Mouse (Mus musculus) megakaryocyte progenitor cell, adult 5-6 weeks (primary cell): ENCODE measurements around the gene Zfp111. TPM values are rescaled to one million over a fixed set of nuclear protein-coding genes. Genes with fewer than 3 reads are reported as not detected.

Source experiments
- ATAC-seq: replicated peaks from 2 replicates; pipeline ENCODE4 v1.8.0; 2016; ENCODE audit warnings: mild to moderate bottlenecking, moderate TSS enrichment, inconsistent platforms; ENCODE audit not compliant: poor library complexity
- total RNA-seq, 2 experiments: library from RNA; stranded (forward) in 1 of 2; stranded (reverse) in 1 of 2; fragments of 157-497, 149-512 nt in 1 of 2; fragments of 200-1000 nt in 1 of 2; gene quantifications; 2 replicates each; pipeline versions ENCODE4 v1.2.3 to v1.2.4; 2015 to 2017

The Zfp111 gene
- total RNA-seq, 2 experiments from 2014 or later: 14.3 to 19.7 TPM

- peak; percentile 90 for ATAC-seq
Measured at GRCm38 (mm10) chr7:24153272-24153671, 58.0 kb downstream of the Zfp111 start.

Other genes starting within 250 kb of the Zfp111 start
- gene Vmn1r181, start 236.8 kb downstream of the Zfp111 start, total RNA-seq (2015): not detected in 2 replicates
- not detected in 2 replicates for gene Vmn1r181, start 236.8 kb downstream of the Zfp111 start, total RNA-seq (2017)
- not detected in 2 replicates for gene V1rd19, start 209.8 kb downstream of the Zfp111 start, total RNA-seq (2015)
- gene V1rd19, start 209.8 kb downstream of the Zfp111 start, total RNA-seq (2017): not detected in 2 replicates
- gene Vmn1r183, start 158.2 kb downstream of the Zfp111 start, total RNA-seq (2015): not detected in 2 replicates
- gene Vmn1r183, start 158.2 kb downstream of the Zfp111 start, total RNA-seq (2017): not detected in 2 replicates
- 14.2 and 16.3 TPM in 2 replicates for gene Zfp180, start 129.5 kb downstream of the Zfp111 start, total RNA-seq (2015)
- 14.1 and 16.7 TPM in 2 replicates for gene Zfp180, start 129.5 kb downstream of the Zfp111 start, total RNA-seq (2017)
- gene Zfp112, start 99.1 kb downstream of the Zfp111 start, total RNA-seq (2015): 0.94 and 1.1 TPM in 2 replicates
- gene Zfp112, start 99.1 kb downstream of the Zfp111 start, total RNA-seq (2017): 0.21 and 0.71 TPM in 2 replicates
- 9.1 and 10.3 TPM in 2 replicates for gene Zfp235, start 77.3 kb downstream of the Zfp111 start, total RNA-seq (2015)
- 6.4 and 7.9 TPM in 2 replicates for gene Zfp235, start 77.3 kb downstream of the Zfp111 start, total RNA-seq (2017)
- 1.9 and 2.2 TPM in 2 replicates for gene Zfp114, start 36.4 kb downstream of the Zfp111 start, total RNA-seq (2015)
- gene Zfp114, start 36.4 kb downstream of the Zfp111 start, total RNA-seq (2017): 2.5 and 3.5 TPM in 2 replicates
- 4.7 and 6.0 TPM in 2 replicates for gene Zfp109, start 26.1 kb upstream of the Zfp111 start, total RNA-seq (2015)
- 10.3 and 11.0 TPM in 2 replicates for gene Zfp109, start 26.1 kb upstream of the Zfp111 start, total RNA-seq (2017)
- gene Zfp108, start 43.4 kb upstream of the Zfp111 start, total RNA-seq (2015): 1.2 and 2.1 TPM in 2 replicates
- gene Zfp108, start 43.4 kb upstream of the Zfp111 start, total RNA-seq (2017): 1.5 and 2.3 TPM in 2 replicates
- 0.39 and 1.1 TPM in 2 replicates for gene Zfp93, start 59.0 kb upstream of the Zfp111 start, total RNA-seq (2015)
- 1.5 and 2.4 TPM in 2 replicates for gene Zfp93, start 59.0 kb upstream of the Zfp111 start, total RNA-seq (2017)
- gene Zfp61, start 89.8 kb upstream of the Zfp111 start, total RNA-seq (2015): 6.6 and 10.5 TPM in 2 replicates
- 22.7 and 29.0 TPM in 2 replicates for gene Zfp61, start 89.8 kb upstream of the Zfp111 start, total RNA-seq (2017)
- 2.5 and 3.6 TPM in 2 replicates for gene Zfp94, start 105.2 kb upstream of the Zfp111 start, total RNA-seq (2015)
- gene Zfp94, start 105.2 kb upstream of the Zfp111 start, total RNA-seq (2017): 2.7 and 5.0 TPM in 2 replicates
- not detected in 2 replicates for gene Tescl, start 122.5 kb upstream of the Zfp111 start, total RNA-seq (2015)
- not detected in 2 replicates for gene Tescl, start 122.5 kb upstream of the Zfp111 start, total RNA-seq (2017)
- gene Lypd5, start 137.8 kb upstream of the Zfp111 start, total RNA-seq (2015): not detected in 2 replicates
- not detected in 2 replicates for gene Lypd5, start 137.8 kb upstream of the Zfp111 start, total RNA-seq (2017)
- gene Kcnn4, start 158.8 kb upstream of the Zfp111 start, total RNA-seq (2015): 20.5 and 28.0 TPM in 2 replicates
- gene Kcnn4, start 158.8 kb upstream of the Zfp111 start, total RNA-seq (2017): 48.6 and 57.7 TPM in 2 replicates
- 10.8 and 18.1 TPM in 2 replicates for gene Smg9, start 188.2 kb upstream of the Zfp111 start, total RNA-seq (2015)
- gene Smg9, start 188.2 kb upstream of the Zfp111 start, total RNA-seq (2017): 16.0 and 20.8 TPM in 2 replicates
- 0.07 TPM in 1 of 2 replicates, not detected in the other for gene Irgc1, start 240.9 kb upstream of the Zfp111 start, total RNA-seq (2015)
- not detected in 2 replicates for gene Irgc1, start 240.9 kb upstream of the Zfp111 start, total RNA-seq (2017)